Mouse (Mus musculus): Measurements from ENCODE around the gene Alpl.

Gene Alpl

GRCm38 (mm10) chr4:137797038-137797437 is 854 bp upstream of the Alpl start:
- no peak for DNase-seq (ENCODE audit: low spot score)

GRCm38 (mm10) chr4:137794178-137794900 is 1.8 kb downstream of the Alpl start:
- DNase-seq (ENCODE audit: low spot score), result no peak

DNA sequence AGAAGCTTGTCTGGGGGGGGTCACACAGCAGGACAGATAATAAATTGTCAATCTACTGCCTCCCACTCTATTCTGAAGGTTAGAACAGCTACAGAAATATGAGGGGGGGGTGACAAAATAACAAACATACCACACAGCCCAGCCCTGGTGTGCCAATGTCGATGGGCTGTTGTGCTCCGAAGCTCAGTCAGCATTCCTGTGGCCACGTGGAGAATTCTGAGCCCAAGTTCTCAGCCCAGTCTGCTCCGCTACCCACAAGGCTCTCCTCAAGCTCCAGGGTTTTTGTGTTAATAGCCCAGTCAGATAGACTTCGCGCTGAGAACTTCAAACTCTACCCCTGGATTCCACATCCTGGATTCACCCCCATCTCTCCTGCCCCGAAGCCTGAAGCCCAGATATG is 2.6 kb downstream of the Alpl start:
- no peak for DNase-seq (ENCODE audit: low spot score)

GRCm38 (mm10) chr4:137791440-137791839 is 4.7 kb downstream of the Alpl start:
- no peak for DNase-seq (ENCODE audit: low spot score)

GRCm38 (mm10) chr4:137790981-137791380 is 5.2 kb downstream of the Alpl start:
- no peak for DNase-seq (ENCODE audit: low spot score)

GRCm38 (mm10) chr4:137788511-137789049 is 7.6 kb downstream of the Alpl start:
- no peak for DNase-seq (ENCODE audit: low spot score)

DNA sequence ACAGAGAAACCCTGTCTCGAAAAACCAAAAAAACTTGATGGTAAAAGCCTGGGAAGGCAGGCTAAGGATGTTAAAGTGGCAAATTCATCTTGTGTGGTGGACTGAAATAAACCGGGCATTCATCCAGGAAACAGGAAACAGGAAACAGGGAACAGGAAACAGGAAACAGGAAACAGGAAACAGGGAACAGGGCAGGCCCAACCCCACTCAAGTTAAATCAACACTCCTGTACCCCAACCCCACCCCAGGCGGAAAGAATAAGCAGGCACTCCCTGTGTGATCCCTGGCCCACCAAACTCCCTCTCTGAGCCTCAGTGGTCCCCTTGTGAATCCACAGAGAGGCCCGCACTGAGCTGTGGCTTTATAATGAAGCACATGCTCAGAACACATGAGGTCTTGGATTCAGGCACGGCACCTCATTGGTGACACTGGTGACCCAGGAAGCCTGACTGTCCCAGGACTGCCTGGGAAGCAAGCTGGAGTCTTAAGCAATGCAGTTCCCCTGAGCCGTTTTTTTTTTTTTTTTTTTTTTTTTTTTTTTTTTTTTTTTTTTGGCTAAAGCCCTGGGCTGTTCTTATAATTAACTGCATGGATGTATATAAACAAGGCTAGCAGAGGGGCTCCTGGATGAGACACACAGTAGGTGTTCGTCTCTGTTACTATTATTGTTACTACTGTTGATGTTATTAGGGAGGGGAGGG is 8.4 kb downstream of the Alpl start:
- DNase-seq (ENCODE audit: low spot score), result no peak

DNA sequence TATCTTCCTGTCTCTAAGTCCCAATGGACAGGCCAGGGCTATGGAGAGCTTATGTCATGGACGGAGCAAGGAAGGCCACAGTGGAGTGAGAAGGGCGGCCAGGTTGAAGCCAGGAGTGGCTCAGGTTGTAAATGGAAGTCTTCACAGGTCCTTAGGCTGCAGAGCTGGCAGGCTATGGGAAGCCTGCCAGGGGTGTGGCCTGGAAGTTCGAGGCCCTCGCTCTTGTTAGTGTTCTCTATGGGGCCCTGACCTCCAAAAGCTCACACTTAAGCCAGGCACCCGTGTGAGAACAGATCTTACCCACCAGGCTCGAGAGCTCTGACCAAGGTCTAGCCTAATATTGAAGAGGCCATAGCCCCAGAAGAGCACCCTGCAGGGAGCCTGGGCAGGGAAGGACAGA is 9.7 kb downstream of the Alpl start:
- no peak for DNase-seq (ENCODE audit: low spot score)

- no peak for DNase-seq (ENCODE audit: low spot score)
Observed at GRCm38 (mm10) chr4:137785270-137785669, 10.9 kb downstream of the Alpl start.

DNA sequence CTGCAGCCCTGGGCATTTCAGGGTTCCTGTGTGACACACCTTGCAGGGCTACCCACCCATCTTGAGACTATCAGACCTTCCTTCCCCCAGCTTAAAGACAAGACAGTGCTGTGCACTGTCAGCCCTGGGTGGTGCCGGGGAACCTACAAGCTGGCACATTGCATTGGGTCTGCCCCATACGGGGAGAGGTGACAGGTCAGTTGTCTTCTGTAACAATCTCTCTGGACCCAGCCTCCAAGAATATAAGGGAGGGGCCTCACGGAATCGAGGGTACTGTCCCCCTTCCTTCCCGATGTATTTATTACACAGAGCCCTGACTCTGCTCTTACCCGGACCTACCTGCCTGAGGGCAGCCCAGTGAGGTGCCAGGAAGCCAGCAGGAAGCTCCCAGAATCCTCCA is 11.4 kb downstream of the Alpl start:
- DNase-seq (ENCODE audit: low spot score), result no peak

DNA sequence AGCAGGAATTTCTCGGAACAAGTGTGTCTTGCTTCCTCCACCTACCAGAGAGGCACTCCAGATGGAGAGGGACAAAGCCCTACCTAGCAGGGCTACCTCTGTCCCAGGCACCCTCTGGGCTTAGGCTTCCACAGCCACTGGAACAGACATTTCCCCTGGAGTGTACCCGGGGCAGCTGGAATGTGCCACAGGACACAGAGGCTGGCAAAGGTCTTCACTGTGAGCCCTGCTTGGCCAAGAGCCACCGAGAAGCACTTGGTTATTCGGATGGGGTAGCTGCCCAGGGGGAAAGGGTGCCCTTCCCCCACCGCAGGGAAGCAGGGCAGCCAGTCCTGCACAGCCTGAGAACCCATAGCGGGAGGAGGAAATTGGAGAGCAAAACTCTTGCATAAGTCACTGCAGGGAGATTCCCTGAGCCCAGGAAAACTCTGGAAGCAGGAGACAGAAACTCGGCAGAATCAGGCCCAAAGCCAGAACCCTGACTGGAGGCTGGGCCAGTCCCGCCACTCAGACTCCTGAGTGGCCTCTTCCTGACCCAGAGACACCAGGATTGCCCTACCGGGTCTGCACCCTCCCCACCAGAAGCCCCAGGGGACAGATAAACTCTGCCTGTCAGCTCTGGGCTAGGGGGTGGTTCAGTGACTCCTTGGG is 12.5 kb downstream of the Alpl start:
- no peak for DNase-seq (ENCODE audit: low spot score)

DNA sequence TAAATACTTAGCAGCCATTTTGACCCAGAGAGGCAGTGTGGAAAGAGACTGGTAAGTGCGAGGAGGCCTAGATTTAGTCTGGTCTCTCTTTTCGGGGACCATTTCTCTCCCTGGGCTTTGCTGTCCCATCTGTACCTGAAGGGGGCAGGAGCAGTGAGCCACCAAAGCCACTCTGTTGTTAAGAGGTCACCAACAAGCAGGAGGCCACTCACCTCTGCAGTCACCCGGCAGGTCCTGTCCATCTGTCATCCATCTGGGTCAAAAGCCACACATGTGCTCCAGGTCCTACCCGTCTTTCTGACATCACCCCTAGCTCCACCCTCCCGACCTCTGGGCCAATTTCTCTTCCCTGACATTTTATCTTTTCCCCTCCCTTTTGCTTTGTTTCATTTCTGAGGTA is 14.2 kb downstream of the Alpl start:
- DNase-seq (ENCODE audit: low spot score), result no peak

DNA sequence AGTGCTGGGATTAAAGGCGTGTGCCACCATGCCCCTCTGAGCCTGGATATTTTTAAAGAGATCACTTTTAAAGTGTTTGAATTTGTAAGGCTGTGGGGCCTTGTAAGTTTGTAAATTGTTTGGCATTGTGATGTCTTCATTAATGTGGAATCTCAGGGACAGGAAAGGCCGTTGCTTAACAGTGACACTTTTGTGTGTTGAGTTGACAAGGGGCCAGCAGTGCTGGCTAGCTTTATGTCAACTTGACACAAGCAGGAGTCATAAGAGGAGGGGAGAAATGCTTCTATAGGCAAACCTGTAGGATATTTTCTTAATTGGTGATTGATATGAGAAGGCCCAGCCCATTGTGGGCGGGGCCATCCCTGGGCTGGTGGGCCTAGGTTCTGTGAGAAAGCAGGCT is 15.2 kb downstream of the Alpl start:
- no peak for DNase-seq (ENCODE audit: low spot score)

DNA sequence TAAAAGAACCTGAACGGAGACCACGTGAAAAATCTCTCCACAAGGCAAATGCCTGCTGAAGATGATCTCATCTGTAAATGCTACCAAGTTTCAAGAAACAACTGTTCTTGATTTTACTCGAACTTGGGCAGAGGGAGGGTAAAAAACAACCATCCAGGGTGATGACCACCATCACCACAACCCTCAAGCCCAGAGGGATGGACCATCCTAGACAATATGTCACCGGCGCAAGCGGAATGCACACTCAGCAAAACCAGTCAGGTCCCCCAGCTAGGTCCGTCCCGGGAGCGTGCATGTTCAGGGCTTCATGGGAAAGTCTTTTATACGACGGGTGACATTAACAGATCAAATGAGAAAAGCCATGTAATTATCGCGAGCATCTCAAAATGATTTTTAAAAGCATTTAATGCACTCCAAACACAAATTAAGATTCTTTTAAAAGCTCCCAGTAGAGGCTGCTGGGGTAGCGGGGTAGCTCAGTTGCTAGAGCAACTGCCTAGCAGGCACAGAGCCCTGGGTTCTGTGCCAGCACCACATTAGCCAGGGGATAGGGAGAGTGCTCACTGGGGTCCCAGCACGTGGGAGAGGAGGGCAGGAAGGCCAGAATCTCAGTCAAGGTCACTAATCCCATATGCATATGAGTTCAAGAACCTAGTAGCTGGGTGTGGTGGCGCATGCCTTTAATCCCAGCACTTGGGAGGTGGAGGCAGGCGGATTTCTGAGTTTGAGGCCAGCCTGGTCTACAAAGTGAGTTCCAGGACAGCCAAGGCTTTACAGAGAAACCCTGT is 17.6 kb downstream of the Alpl start:
- DNase-seq (ENCODE audit: low spot score), result no peak

DNA sequence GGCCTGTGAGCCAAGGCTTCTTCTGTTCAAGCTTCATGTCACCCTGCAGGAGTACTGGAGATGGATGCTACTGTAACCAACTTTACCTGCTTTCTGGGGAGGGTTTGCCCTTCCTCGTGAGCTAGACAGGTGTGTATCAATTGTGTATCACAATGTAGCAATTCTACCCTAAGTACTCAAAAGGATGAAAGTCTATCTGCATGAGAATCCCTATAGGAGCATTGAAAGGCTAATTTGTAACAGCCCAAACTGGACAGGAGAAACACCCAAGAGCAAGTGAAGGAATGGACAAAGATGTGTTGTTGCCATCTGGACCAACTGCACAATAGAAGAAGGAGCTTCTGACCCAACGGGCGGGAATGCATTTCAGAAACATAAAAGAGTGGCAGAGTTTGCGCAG is 18.3 kb downstream of the Alpl start:
- no peak for DNase-seq (ENCODE audit: low spot score)

- no peak for DNase-seq (ENCODE audit: low spot score)
Observed at GRCm38 (mm10) chr4:137774505-137774904, 21.7 kb downstream of the Alpl start.

DNA sequence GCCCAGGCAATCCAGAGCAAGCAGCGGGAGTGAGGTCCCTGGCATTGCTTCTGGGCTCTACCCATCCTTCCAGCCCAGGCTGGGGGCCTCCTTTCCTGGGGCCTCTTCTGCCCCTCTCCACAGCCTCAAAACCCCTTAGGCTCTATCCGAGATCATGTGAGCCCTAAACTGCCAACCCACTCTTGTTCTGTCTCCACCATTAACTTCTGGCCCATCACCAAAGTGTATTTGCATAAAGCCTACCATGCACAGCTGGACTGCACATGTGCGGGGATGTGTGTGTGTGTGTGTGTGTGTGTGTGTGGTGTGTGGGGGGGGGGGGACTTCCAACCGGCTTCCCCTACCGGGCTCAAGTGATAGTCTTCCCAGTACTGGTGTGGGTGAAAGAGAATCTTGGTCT is 22.2 kb downstream of the Alpl start:
- no peak for DNase-seq (ENCODE audit: low spot score)

GRCm38 (mm10) chr4:137773369-137773899 is 22.8 kb downstream of the Alpl start:
- DNase-seq (ENCODE audit: low spot score), result no peak

- no peak for DNase-seq (ENCODE audit: low spot score)
Observed at GRCm38 (mm10) chr4:137772438-137773056, 23.6 kb downstream of the Alpl start.

DNA sequence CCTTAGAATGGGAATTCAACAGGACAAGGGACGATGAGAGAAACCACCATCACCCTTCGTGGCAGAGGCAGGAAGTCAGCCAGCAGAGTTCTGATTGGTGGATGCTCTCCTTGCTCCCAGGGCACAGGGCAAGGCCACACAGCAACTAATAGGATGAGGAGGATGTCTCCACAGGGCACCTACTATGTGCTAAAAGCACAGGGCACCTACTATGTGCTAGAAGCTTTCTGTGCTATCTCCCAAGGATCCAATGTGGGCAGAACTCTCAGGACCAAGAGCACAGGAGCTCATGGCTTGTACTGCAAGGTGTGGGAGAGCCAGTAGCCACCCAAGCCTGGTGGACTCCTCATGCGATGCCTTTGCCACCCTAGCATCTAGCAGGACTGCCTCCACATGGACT is 24.4 kb downstream of the Alpl start:
- no peak for DNase-seq (ENCODE audit: low spot score)

GRCm38 (mm10) chr4:137770901-137771612 is 25.1 kb downstream of the Alpl start:
- DNase-seq (ENCODE audit: low spot score), result no peak

All from ovary, postnatal 36 days (tissue).